Mouse (Mus musculus): Measurements from ENCODE around the gene Znhit2. TPM values are rescaled to one million over a fixed set of nuclear protein-coding genes. Genes with fewer than 3 reads are reported as not detected.

Gene Znhit2
- polyA plus RNA-seq, 1 experiment from 2014 or later = 24.9 TPM

GRCm38 (mm10) chr19:6062418-6062817 lies 1.4 kb downstream of the Znhit2 start:
- no peak for ATAC-seq (ENCODE audit: insufficient number of reproducible peaks, low FRiP score)
- H3K4me2 ChIP-seq = peak overlapping the region; percentile 97
- peaks cover 17% of the 10 kb centered on the region for H3K36me3 ChIP-seq
- no peaks in the 10 kb centered on the region for H3K27me3 ChIP-seq (replicated peaks)
- H3K27ac ChIP-seq (ENCODE audit: poor library complexity, severe bottlenecking) = peak overlapping the region; percentile 93; the same call in 1 of the 2 replicates
- no peaks in the 10 kb centered on the region for H3K9me3 ChIP-seq (replicated peaks)
- H3K9ac ChIP-seq = peak overlapping the region; percentile 94
- peaks cover 42% of the 10 kb centered on the region for H3K4me1 ChIP-seq (replicated peaks)
- H3K4me3 ChIP-seq = peak overlapping the region; percentile 85
- 68% methylated on average over 5 of the region's 5 CpGs for WGBS

DNA sequence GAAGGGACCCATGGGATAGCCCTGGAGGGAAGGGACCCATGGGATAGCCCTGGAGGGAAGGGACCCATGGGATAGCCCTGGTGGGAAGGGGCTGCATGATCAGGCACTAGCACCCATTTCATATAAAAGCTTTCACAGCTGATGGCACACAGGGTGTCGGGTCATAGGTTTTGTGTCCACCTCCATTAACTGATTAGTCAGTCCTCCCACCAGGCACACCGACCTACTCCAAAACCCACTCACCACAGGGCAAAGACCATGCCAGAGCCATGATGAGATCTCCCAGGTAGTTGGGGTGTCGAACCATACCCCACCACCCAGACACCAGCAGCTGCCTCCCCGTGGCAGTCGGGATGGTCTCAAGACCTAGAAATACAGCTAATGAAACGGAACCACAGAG lies 2.1 kb downstream of the Znhit2 start:
- no peaks in the 10 kb centered on the region for H3K9me3 ChIP-seq (replicated peaks)
- peaks cover 45% of the 10 kb centered on the region for H3K4me1 ChIP-seq (replicated peaks)
- H3K4me2 ChIP-seq = peak overlapping the region; percentile 97; the same call in 1 of the 2 replicates
- ATAC-seq (ENCODE audit: insufficient number of reproducible peaks, low FRiP score) = no peak
- peaks cover 17% of the 10 kb centered on the region for H3K36me3 ChIP-seq
- H3K27ac ChIP-seq (ENCODE audit: poor library complexity, severe bottlenecking) = no peak overlapping the region
- H3K4me3 ChIP-seq = no peak overlapping the region
- WGBS = 91% methylated on average over 6 of the region's 6 CpGs
- H3K27me3 ChIP-seq (replicated peaks) = no peaks in the 10 kb centered on the region
- no peak overlapping the region for H3K9ac ChIP-seq

- Histone ChIP-seq H3K4me1 (replicated peaks) (peaks cover 36% of the 10 kb centered on the region), H3K27ac (ENCODE audit: poor library complexity, severe bottlenecking) (no peak overlapping the region), H3K36me3 (peaks cover 31% of the 10 kb centered on the region), H3K9ac (peak overlapping the region; percentile 74), H3K4me2 (peak overlapping the region; percentile 96), H3K27me3 (replicated peaks) (no peaks in the 10 kb centered on the region), H3K9me3 (replicated peaks) (no peaks in the 10 kb centered on the region), H3K4me3 (peak overlapping the region; percentile 49)
- ATAC-seq (ENCODE audit: insufficient number of reproducible peaks, low FRiP score) = no peak
- 24% methylated on average over 5 of the region's 5 CpGs for WGBS
Observed at GRCm38 (mm10) chr19:6066571-6066970, 5.6 kb downstream of the Znhit2 start.

- peak; percentile 69 for ATAC-seq (ENCODE audit: insufficient number of reproducible peaks, low FRiP score)
- no peaks in the 10 kb centered on the region for H3K27me3 ChIP-seq (replicated peaks)
- H3K4me3 ChIP-seq = peak overlapping the region; percentile 49
- H3K9ac ChIP-seq = peak overlapping the region; percentile 74
- whole genome bisulfite sequencing = under 1% methylated on average over 30 of the region's 30 CpGs
- no peaks in the 10 kb centered on the region for H3K9me3 ChIP-seq (replicated peaks)
- H3K4me1 ChIP-seq (replicated peaks) = peaks cover 30% of the 10 kb centered on the region
- H3K27ac ChIP-seq (ENCODE audit: poor library complexity, severe bottlenecking) = peak overlapping the region; percentile 30; the same call in 1 of the 2 replicates
- peaks cover 33% of the 10 kb centered on the region for H3K36me3 ChIP-seq
- H3K4me2 ChIP-seq = peak overlapping the region; percentile 96
Observed at GRCm38 (mm10) chr19:6067011-6067723, 6.2 kb downstream of the Znhit2 start.

DNA sequence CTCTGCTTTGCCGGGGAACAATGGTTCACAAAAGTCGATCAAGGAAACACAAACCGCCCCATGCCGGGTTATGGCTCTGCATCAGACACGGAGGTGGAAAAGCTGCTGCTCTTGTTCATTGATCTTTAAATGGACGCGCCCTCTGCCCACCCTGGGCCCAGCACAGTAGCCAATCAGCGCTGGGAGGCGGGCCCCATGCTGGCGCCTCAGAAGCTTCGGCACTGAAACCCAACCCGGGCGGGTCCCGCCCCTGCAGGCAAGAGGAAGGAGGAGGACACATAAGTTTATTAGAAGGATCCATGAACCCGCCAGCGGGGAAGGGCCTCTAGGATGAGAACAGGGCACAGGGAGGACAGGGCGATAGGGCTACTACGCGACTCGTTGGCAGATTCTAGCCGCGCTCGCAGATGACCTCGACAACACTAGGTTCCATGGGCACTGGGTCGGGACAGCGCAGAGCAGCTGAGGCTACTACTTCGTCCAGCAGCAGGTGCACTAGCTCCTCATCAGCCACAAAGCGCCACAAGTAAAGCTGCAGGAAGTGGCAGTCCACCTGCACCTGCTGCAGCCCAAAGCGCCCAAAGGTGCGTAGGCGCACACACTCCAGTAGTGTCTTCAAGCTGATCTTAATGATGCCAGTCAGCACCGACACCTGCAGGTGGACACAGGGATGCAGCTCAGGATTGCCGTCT lies 6.9 kb downstream of the Znhit2 start, which contains the start of gene Tm7sf2:
Tm7sf2 (minus strand) TSS at position 650 of the 692 bp plus-strand sequence.
- H3K4me3 ChIP-seq = peak within 1 kb of the TSS; percentile 49
- peak; percentile 90 for ATAC-seq (ENCODE audit: insufficient number of reproducible peaks, low FRiP score)
- 12% methylated on average over 33 of the region's 33 CpGs for WGBS

DNA sequence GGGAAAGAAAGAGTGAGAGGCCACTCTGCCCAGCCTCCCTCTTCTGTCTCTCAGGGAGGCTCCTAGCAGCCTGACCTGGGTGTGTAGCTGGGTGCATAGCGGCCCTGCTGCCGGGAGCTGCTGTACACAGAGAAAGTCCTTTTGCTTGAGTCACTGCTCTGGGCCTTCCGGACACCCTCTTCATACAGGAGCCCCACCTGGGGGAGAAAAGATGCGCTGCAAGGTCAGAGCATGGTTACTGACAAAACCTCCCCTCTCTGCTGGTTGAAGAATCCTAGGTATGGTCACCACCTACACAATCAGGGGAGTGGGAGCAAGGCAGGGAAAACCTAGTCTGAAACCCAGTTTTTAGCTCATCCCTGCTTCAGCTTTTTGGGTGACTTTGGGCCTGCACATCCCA lies 8.0 kb downstream of the Znhit2 start:
- H3K27ac ChIP-seq (ENCODE audit: poor library complexity, severe bottlenecking) = no peak overlapping the region
- H3K27me3 ChIP-seq (replicated peaks) = no peaks in the 10 kb centered on the region
- H3K4me3 ChIP-seq = no peak overlapping the region
- WGBS = 77% methylated on average over 4 of the region's 4 CpGs
- no peak overlapping the region for H3K9ac ChIP-seq
- H3K4me2 ChIP-seq = no peak overlapping the region
- H3K4me1 ChIP-seq (replicated peaks) = peaks cover 20% of the 10 kb centered on the region
- H3K36me3 ChIP-seq = peaks cover 46% of the 10 kb centered on the region
- no peak for ATAC-seq (ENCODE audit: insufficient number of reproducible peaks, low FRiP score)
- no peaks in the 10 kb centered on the region for H3K9me3 ChIP-seq (replicated peaks)

More for the DNA sequence above, 6.9 kb downstream of the Znhit2 start, which contains the start of gene Tm7sf2:
- H3K36me3 ChIP-seq = peaks cover 37% of the 10 kb centered on the region
- H3K9ac ChIP-seq = peak within 1 kb of the TSS; percentile 74
- H3K4me2 ChIP-seq = peak within 1 kb of the TSS; percentile 96
- H3K9me3 ChIP-seq (replicated peaks) = no peaks in the 10 kb centered on the region
- peaks cover 23% of the 10 kb centered on the region for H3K4me1 ChIP-seq (replicated peaks)
- H3K27ac ChIP-seq (ENCODE audit: poor library complexity, severe bottlenecking) = peak within 1 kb of the TSS; percentile 30; the same call in 1 of the 2 replicates
- H3K27me3 ChIP-seq (replicated peaks) = no peaks in the 10 kb centered on the region

GRCm38 (mm10) chr19:6069851-6070250 lies 8.9 kb downstream of the Znhit2 start:
- no peaks in the 10 kb centered on the region for H3K9me3 ChIP-seq (replicated peaks)
- ATAC-seq (ENCODE audit: insufficient number of reproducible peaks, low FRiP score) = no peak
- peaks cover 20% of the 10 kb centered on the region for H3K4me1 ChIP-seq (replicated peaks)
- peaks cover 53% of the 10 kb centered on the region for H3K36me3 ChIP-seq
- H3K9ac ChIP-seq = no peak overlapping the region
- no peaks in the 10 kb centered on the region for H3K27me3 ChIP-seq (replicated peaks)
- WGBS = 90% methylated on average over 10 of the region's 10 CpGs
- H3K27ac ChIP-seq (ENCODE audit: poor library complexity, severe bottlenecking) = no peak overlapping the region
- H3K4me3 ChIP-seq = no peak overlapping the region
- no peak overlapping the region for H3K4me2 ChIP-seq

DNA sequence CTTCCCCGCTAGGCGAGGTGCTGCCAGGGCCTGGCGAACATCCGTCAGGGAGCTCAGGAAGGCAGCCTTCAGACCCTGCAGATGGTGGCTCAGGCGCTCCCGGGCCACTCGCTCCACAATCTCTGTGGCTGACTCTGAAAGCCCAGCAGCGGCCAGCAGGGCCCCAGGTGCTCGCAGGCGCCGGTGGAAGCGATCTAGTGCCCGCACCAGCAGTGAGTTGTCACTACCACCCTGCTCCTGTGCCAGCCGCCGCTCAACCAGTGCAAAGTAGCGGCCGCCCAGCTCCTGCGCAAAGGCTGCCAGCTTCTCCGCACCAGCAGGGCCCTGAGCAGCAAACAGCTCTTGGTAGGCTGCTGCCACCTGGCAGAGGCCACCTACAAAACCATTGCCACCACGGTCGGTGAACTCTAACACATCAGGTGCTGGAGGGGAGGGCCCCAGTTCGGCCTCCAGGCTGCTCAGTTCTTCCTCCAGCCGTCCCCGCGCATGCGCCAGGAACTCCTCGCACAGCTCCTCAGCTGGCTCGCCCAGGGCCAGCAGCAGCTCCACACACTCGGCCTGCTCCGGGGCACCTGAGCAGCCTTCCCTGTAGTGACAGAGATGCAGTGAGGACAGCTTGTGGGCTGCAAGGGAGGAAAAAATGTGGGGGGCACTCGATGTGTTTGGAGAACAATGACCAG lies 9.7 kb downstream of the Znhit2 start:
- peaks cover 20% of the 10 kb centered on the region for H3K4me1 ChIP-seq (replicated peaks)
- ATAC-seq (ENCODE audit: insufficient number of reproducible peaks, low FRiP score) = no peak
- no peaks in the 10 kb centered on the region for H3K9me3 ChIP-seq (replicated peaks)
- peaks cover 62% of the 10 kb centered on the region for H3K36me3 ChIP-seq
- H3K27ac ChIP-seq (ENCODE audit: poor library complexity, severe bottlenecking) = no peak overlapping the region
- H3K4me2 ChIP-seq = no peak overlapping the region
- H3K4me3 ChIP-seq = no peak overlapping the region
- H3K9ac ChIP-seq = no peak overlapping the region
- 85% methylated on average over 31 of the region's 31 CpGs for WGBS
- H3K27me3 ChIP-seq (replicated peaks) = no peaks in the 10 kb centered on the region

DNA sequence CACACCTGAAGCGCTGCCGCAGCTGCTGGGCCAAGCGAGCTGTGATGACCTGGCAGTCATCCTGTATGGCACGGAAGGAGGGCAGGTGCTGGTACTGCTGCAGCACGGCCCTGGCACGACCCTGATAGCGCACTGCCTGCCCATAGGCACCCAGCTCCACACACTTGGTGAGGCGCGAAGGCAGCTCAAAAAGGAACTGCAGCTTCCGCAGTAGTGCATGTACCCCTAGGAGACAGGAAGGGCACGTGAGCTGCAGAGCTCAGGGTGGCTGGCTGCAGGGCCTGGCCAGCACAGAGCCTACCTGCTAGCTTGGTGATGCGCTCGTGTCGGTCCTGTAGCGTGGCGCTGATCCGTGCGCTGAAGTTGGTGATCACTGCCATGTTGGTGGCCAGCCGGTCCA lies 10.3 kb downstream of the Znhit2 start:
- Histone ChIP-seq H3K4me2 (no peak overlapping the region), H3K27ac (ENCODE audit: poor library complexity, severe bottlenecking) (no peak overlapping the region), H3K4me1 (replicated peaks) (peaks cover 22% of the 10 kb centered on the region), H3K9me3 (replicated peaks) (no peaks in the 10 kb centered on the region), H3K36me3 (peaks cover 66% of the 10 kb centered on the region), H3K27me3 (replicated peaks) (no peaks in the 10 kb centered on the region), H3K9ac (no peak overlapping the region), H3K4me3 (no peak overlapping the region)
- WGBS = 87% methylated on average over 19 of the region's 19 CpGs
- no peak for ATAC-seq (ENCODE audit: insufficient number of reproducible peaks, low FRiP score)

- Histone ChIP-seq H3K27ac (ENCODE audit: poor library complexity, severe bottlenecking) (no peak overlapping the region), H3K4me3 (no peak overlapping the region), H3K4me1 (replicated peaks) (peaks cover 8% of the 10 kb centered on the region), H3K36me3 (peaks cover 61% of the 10 kb centered on the region), H3K9me3 (replicated peaks) (no peaks in the 10 kb centered on the region), H3K27me3 (replicated peaks) (no peaks in the 10 kb centered on the region), H3K9ac (no peak overlapping the region), H3K4me2 (no peak overlapping the region)
- 87% methylated on average over 5 of the region's 5 CpGs for WGBS
- no peak for ATAC-seq (ENCODE audit: insufficient number of reproducible peaks, low FRiP score)
Observed at GRCm38 (mm10) chr19:6073889-6074288, 12.9 kb downstream of the Znhit2 start.

Data from heart, embryonic 12.5 days (tissue).